Mouse (Mus musculus) G1E (cell line): ENCODE measurements at regions not wholly inside any gene's neighbourhood (a gene's known extent, or its start where the extent isn't known, plus 50 kb on each side); places are given as distances from the start of the nearest gene placed in this dataset.

Source experiments
- ATAC-seq: 2 replicates; pipeline ENCODE4 v1.8.0; 2016; ENCODE audit warnings: mild to moderate bottlenecking; ENCODE audit not compliant: insufficient number of reproducible peaks, poor library complexity, low FRiP score, severe bottlenecking; ENCODE audit errors: extremely low read depth
- DNase-seq: peaks from one replicate; pipeline ENCODE4 v3.0.0; 2012; ENCODE audit warnings: low spot score
- H3K27me3 ChIP-seq: 2 replicates; pipeline ENCODE4 v1.6.1; 2012; ENCODE audit warnings: mild to moderate bottlenecking, low read length, inconsistent platforms; ENCODE audit not compliant: insufficient read depth
- H3K36me3 ChIP-seq: replicated peaks from 2 replicates; pipeline ENCODE3; 2012; ENCODE audit warnings: mild to moderate bottlenecking, inconsistent platforms
- H3K4me1 ChIP-seq: 2 replicates; pipeline ENCODE4 v1.6.1; 2012; ENCODE audit warnings: low read depth, low read length, inconsistent platforms, mixed read lengths; ENCODE audit not compliant: insufficient read depth
- H3K4me3 ChIP-seq: 2 replicates; pipeline ENCODE4 v1.5.1; 2012; ENCODE audit warnings: low read depth, mild to moderate bottlenecking, inconsistent platforms, low read length, moderate library complexity, mixed read lengths
- H3K9me3 ChIP-seq: replicated peaks from 2 replicates; pipeline ENCODE4 v1.6.1; 2012; ENCODE audit warnings: inconsistent platforms
- CTCF ChIP-seq: IDR thresholded peaks from 2 replicates; pipeline ENCODE4 v1.5.1; 2012; ENCODE audit warnings: low read depth, low read length, inconsistent platforms, mixed read lengths
- GATA1 ChIP-seq: IDR thresholded peaks from 2 replicates; pipeline ENCODE4 v1.6.1; 2012; ENCODE audit warnings: borderline replicate concordance, low read length, inconsistent platforms, mixed read lengths
- GATA2 ChIP-seq: IDR thresholded peaks from 2 replicates; pipeline ENCODE4 v1.6.1; 2012; ENCODE audit warnings: low read depth, low read length, inconsistent platforms, borderline replicate concordance
- POLR2AphosphoS5 ChIP-seq: IDR thresholded peaks from 2 replicates; pipeline ENCODE4 v1.6.1; 2012; ENCODE audit warnings: low read depth, low read length, inconsistent platforms; ENCODE audit not compliant: insufficient replicate concordance
- TAL1 ChIP-seq: conservative IDR thresholded peaks from 2 replicates; pipeline ENCODE4 v1.6.1; 2012; ENCODE audit warnings: low read depth, low read length, inconsistent platforms, mixed read lengths

DNA sequence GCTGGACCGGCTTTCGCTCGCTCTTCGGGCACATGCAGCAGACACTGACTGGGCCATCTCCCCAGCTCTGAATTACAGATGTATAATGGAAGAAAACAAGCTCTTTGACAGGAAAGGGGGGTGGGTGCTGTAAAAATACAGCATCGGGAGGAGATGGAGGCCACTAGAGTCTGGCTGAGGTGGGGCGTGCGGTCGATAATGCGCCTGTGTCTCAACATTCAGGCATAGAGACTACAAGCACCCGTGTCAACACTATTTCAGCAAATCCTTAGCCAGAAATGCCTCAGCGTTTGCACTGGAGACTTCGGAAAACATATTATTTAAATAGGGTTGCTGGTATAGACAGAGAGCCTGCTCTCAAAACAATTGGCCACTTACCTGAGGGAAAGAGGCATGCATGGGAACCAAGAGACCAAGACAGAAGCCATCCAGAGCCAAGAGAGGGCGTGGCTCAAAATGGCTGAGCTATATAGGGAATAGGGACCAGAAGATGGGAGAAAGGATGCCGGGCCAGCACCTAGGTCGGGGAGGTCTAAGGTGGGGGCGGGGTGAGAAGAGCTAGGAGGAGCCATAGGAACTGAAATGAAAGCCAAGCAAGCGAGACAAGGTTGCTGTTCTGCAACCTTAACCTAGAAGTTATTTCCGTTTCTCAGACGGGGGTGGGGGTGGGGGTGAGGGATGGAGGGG, 96.7 kb upstream of the Fam174b start:
- Histone ChIP-seq H3K36me3 (no peaks in the 10 kb centered on the region), H3K27me3 (peaks cover 5% of the 10 kb centered on the region), H3K4me3 (no peak overlapping the region), H3K9me3 (no peaks in the 10 kb centered on the region), H3K4me1 (peaks cover 6% of the 10 kb centered on the region)
- DNase-seq = no peak
- no peak for ATAC-seq
- no peak for TF ChIP-seq GATA1
- no peak for TF ChIP-seq CTCF
- TF ChIP-seq GATA2 = no peak
- TF ChIP-seq TAL1 = no peak
- TF ChIP-seq POLR2AphosphoS5 = no peak

GRCm38 (mm10) chr7:73640194-73640593, 98.6 kb upstream of the Chd2 start:
- DNase-seq (no peak), ATAC-seq (no peak)
- no peaks in the 10 kb centered on the region for H3K9me3 ChIP-seq
- peaks cover 6% of the 10 kb centered on the region; the same call in 1 of the 2 replicates for H3K4me1 ChIP-seq
- TF ChIP-seq GATA2 (no peak), POLR2AphosphoS5 (no peak)
- H3K4me3 ChIP-seq = no peak overlapping the region
- peaks cover 9% of the 10 kb centered on the region for H3K27me3 ChIP-seq
- H3K36me3 ChIP-seq = no peaks in the 10 kb centered on the region

DNA sequence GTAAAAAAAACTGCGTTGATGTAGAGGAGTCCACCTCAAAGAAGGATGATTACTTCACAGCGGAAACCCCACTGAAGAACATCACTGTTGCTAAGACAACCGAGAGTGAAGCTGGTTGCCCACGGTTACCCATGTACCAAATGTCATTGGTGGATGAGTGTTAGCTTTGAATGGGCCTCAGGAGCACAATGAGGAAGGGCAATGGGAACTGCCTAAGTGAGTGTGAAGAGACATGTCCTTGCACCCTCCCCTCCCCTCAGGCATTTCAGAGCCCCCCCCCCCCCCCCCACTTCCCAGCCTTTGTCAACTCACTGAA, 96.1 kb upstream of the Chd2 start:
- H3K4me3 ChIP-seq = no peak overlapping the region
- no peak for DNase-seq
- ATAC-seq = no peak
- no peaks in the 10 kb centered on the region for H3K4me1 ChIP-seq
- peaks cover 9% of the 10 kb centered on the region for H3K27me3 ChIP-seq
- TF ChIP-seq GATA2 (no peak), CTCF (no peak), TAL1 (no peak), GATA1 (no peak), POLR2AphosphoS5 (no peak)
- no peaks in the 10 kb centered on the region for H3K36me3 ChIP-seq
- no peaks in the 10 kb centered on the region for H3K9me3 ChIP-seq

DNA sequence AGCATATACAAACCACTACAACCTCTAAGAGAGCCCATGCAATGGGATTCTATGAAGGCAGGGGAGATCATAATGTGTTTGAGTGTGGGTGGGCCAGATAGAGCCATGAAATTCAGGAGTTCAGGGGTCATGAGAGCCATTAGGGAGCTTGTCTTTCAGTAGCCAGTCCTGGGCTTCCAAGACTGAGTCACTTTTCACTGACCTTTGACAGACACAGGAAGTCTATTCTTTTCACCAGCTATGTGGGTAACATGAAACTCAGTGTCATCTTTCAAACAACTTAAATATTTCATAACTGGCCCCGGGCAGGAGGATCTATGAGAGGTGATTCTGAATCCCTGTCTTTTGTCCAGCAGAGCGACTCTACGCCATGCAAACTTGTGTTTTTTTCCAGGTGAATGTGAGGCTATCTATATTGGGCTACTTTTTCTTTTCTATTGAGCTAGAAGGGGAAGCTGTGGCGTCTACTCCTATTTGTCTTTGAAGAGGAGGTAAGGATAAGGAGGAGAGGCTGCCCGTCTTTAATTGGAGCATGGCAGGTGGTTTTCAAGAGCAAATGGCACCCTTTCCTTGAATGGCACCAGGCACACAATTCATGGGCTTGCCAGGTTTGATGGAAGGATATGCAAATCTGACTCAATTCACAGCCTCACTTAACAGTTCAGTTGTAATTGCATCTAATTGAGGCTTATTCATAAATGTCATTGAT, 95.6 kb upstream of the Chd2 start:
- Histone ChIP-seq H3K4me1 (no peaks in the 10 kb centered on the region), H3K9me3 (no peaks in the 10 kb centered on the region), H3K27me3 (peaks cover 13% of the 10 kb centered on the region), H3K4me3 (no peak overlapping the region), H3K36me3 (no peaks in the 10 kb centered on the region)
- ATAC-seq = no peak
- no peak for DNase-seq
- TF ChIP-seq GATA1 (no peak), TAL1 (no peak), POLR2AphosphoS5 (no peak), GATA2 (no peak), CTCF (no peak)

DNA sequence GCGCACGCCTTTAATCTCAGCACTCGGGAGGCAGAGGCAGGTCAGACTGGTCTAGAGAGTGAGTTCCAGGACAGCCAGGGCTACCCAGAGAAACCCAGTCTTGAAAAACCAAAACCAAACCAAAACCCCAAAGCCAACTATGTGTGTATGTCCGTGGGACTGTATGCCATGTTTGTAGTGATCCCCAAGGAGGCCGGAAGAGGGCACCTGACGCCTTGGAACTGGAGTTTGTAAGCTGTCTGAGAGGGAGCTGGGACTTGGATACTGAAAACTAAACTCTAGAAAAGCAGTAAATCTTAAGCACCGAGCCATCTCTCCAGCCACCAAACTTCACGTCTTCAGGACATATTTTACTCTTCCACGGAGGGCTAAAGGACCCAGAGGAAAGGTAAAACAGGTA, 93.8 kb upstream of the Chd2 start:
- no peak for TF ChIP-seq GATA1
- no peak for TF ChIP-seq TAL1
- TF ChIP-seq CTCF = no peak
- Histone ChIP-seq H3K4me1 (no peaks in the 10 kb centered on the region), H3K4me3 (no peak overlapping the region), H3K27me3 (peaks cover 9% of the 10 kb centered on the region), H3K36me3 (no peaks in the 10 kb centered on the region), H3K9me3 (no peaks in the 10 kb centered on the region)
- DNase-seq = no peak
- ATAC-seq = no peak

DNA sequence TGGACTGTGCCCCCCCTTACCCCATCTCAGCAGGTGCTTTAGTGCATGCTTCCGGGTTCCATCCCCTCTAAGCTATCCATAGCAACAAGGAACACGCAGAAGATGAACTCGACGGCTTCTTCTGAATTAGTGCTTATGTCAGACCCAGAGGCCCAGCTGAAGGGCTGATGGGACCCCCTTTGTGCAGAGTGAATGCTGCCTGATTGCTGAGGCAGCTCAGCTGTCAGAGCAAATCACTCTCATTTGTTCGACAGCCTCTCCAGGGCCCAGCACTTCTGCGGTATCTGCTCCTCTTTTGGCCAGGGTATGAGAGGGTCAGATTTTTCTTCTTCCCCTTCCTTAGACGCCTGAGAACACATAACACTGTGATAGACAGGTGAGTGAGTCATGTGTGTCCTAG, 89.2 kb upstream of the Chd2 start:
- H3K9me3 ChIP-seq = no peaks in the 10 kb centered on the region
- no peak for TF ChIP-seq GATA1
- TF ChIP-seq POLR2AphosphoS5 = no peak
- TF ChIP-seq CTCF = no peak
- TF ChIP-seq GATA2 = no peak
- no peak for TF ChIP-seq TAL1
- no peaks in the 10 kb centered on the region for H3K36me3 ChIP-seq
- no peak overlapping the region for H3K4me3 ChIP-seq
- peaks cover 24% of the 10 kb centered on the region for H3K4me1 ChIP-seq
- H3K27me3 ChIP-seq = peaks cover 8% of the 10 kb centered on the region; the same call in 1 of the 2 replicates
- ATAC-seq (no peak), DNase-seq (no peak)
